Mouse (Mus musculus) embryonic facial prominence, embryonic 10.5 days (tissue): ENCODE results near the gene Art3. TPM values are rescaled to one million over a fixed set of nuclear protein-coding genes. Genes with fewer than 3 reads are reported as not detected.
A peak's percentile ranks its signal among the peaks of the same experiment; 100 is the strongest.

ENCODE experiments used
- DNase-seq: peaks from one replicate; pipeline ENCODE4 v3.0.0-alpha.2; 2017; ENCODE audit warnings: low spot score
- H3K27ac ChIP-seq: fragments of 300-500 bp; sonication (generic); replicated peaks from 2 replicates; pipeline ENCODE4 v1.5.1; 2016; ENCODE audit warnings: mild to moderate bottlenecking
- H3K27me3 ChIP-seq: fragments of 300-500 bp; sonication (generic); replicated peaks from 2 replicates; pipeline ENCODE4 v1.6.1; 2016; ENCODE audit warnings: low read depth, mild to moderate bottlenecking; ENCODE audit not compliant: poor library complexity, severe bottlenecking
- H3K36me3 ChIP-seq: fragments of 300-500 bp; sonication (generic); replicated peaks from 2 replicates; pipeline ENCODE4 v1.6.1; 2016; ENCODE audit warnings: mild to moderate bottlenecking, moderate library complexity
- H3K4me1 ChIP-seq: fragments of 300-500 bp; sonication (generic); 2 replicates; pipeline ENCODE4 v1.6.1; 2016
- H3K4me3 ChIP-seq: fragments of 300-500 bp; sonication (generic); 2 replicates; pipeline ENCODE4 v1.5.1; 2016; ENCODE audit warnings: mild to moderate bottlenecking, moderate library complexity
- H3K9me3 ChIP-seq: fragments of 300-500 bp; sonication (generic); 2 replicates; pipeline ENCODE4 v1.6.1; 2016; ENCODE audit warnings: mild to moderate bottlenecking
- WGBS: fragments of 180-500 bp; shearing (Covaris S2); methylation state at CpG from one replicate; pipeline ENCODE4 v1.1.7; 2016; 5-methylcytosine and 5-hydroxymethylcytosine counted together
- polyA plus RNA-seq: library from polyadenylated mRNA; unstranded; fragments of >200 nt; fragmentation: Nextera tagmentation; extraction: Ambion mirVana; gene quantifications from 2 replicates; pipeline ENCODE4 v1.2.1, GENCODE M21; 2016

The Art3 gene
- polyA plus RNA-seq, 1 experiment from 2014 or later = 1.4 TPM

GRCm38 (mm10) chr5:92411461-92412140, 80.0 kb downstream of the Art3 start:
- no peaks in the 10 kb centered on the region for H3K9me3 ChIP-seq
- no peaks in the 10 kb centered on the region for H3K27me3 ChIP-seq
- peaks cover 9% of the 10 kb centered on the region for H3K4me1 ChIP-seq
- H3K36me3 ChIP-seq = peaks cover 30% of the 10 kb centered on the region
- H3K4me3 ChIP-seq = no peak overlapping the region
- DNase-seq = no peak
- H3K27ac ChIP-seq = no peak overlapping the region
- WGBS = 77% methylated on average over 7 of the region's 7 CpGs

DNA sequence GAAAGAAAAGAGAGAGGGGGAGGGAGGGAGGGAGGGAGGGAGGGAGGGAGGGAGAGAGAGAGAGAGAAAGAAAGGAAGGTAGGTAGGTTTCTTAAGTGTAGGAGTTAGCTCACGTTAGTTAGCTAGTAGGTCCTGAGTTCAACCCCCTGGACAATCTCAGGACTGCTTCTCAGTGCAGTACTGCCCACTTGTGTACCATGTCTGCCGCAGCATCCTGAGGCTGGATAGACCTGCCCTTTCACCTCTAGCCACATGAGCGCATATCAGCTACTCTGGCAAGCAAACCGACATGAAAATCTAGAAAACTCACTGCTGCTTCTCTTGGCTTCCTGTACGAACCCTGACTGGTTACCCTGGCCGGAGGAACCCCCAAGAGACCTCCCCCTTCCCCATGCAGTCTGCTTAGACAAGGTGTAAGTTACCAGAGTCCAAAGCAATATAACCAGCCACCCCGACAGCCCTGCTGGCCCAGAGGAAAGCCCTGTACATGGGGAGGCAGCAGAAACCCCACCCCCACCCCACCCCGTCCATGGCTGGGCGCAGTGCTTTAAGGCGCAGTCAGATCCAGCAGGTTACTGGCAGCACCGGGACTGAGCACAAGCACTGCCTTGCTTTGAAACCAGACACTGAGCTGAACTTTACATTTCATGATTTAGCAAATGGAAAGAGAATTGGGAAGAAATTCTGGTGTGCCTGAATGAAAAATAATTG, 81.8 kb downstream of the Art3 start:
- 79% methylated on average over 11 of the region's 11 CpGs for WGBS
- Histone ChIP-seq H3K4me1 (peaks cover 7% of the 10 kb centered on the region), H3K9me3 (no peaks in the 10 kb centered on the region), H3K27ac (no peak overlapping the region), H3K27me3 (no peaks in the 10 kb centered on the region), H3K4me3 (no peak overlapping the region), H3K36me3 (peaks cover 47% of the 10 kb centered on the region)
- no peak for DNase-seq

DNA sequence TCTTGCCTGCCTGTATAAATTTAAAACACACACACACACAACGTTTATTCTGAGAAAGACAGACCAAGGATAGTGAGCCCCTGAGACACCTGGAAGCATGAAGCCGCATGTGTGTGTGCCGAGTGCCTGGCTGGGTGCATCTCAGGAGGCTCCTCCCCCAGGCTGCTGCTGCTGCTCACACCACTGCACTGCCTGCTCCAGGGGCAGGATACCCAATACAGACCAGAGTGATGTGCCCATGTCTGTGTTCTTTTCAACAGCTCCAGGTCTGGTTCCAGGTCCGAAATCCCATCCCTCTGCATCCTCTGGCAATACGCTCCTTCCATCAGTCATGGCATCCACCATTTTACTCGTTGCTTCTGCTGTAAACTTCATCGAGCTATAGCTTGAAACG, 82.4 kb downstream of the Art3 start:
- Histone ChIP-seq H3K9me3 (no peaks in the 10 kb centered on the region), H3K27ac (no peak overlapping the region), H3K4me1 (peaks cover 7% of the 10 kb centered on the region), H3K36me3 (peaks cover 52% of the 10 kb centered on the region), H3K4me3 (no peak overlapping the region), H3K27me3 (no peaks in the 10 kb centered on the region)
- 86% methylated on average over 8 of the region's 8 CpGs for WGBS
- DNase-seq = no peak

DNA sequence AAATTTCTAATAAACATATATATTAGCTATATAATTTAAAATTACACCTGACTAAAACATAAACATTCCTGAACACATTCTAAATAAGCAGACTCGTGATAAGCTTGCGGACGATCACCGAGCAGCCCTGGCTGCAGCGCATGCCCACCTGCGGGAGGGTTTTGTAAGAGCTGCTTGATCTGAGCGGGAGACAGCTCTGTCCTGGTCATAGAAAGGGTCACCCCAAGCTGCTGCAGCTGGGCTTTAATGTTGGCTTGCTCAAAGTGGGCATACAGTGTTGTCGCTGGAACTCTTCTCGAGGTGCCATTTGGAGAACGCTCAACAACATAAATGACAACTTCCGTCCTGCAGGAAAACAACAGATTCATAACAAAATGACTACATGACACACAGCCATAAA, 92.5 kb downstream of the Art3 start:
- H3K36me3 ChIP-seq = peaks cover 100% of the 10 kb centered on the region
- H3K4me1 ChIP-seq = no peaks in the 10 kb centered on the region
- no peak overlapping the region for H3K27ac ChIP-seq
- no peak overlapping the region for H3K4me3 ChIP-seq
- H3K27me3 ChIP-seq = no peaks in the 10 kb centered on the region
- WGBS = 96% methylated on average over 11 of the region's 11 CpGs
- peaks cover 6% of the 10 kb centered on the region; the same call in 1 of the 2 replicates for H3K9me3 ChIP-seq
- no peak for DNase-seq

DNA sequence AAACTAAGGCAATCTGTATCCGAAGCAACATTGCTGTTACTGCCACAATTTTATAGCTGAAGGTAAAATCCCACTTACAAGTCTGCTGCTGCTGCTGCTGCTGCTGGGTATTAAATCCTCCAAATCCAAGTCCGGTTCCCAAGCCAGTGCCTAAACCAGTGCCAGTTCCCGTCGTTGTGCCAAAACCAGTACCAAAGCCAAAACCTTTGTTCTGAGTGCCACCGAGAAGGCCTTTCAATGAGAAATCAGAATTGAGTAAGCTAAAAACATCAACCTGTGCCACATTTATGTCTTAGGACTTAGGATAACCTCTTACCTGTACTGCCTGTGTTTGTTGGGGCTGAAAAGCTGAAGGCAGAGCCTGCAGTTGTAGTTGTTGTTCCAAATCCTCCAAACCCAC, 99.1 kb downstream of the Art3 start:
- no peaks in the 10 kb centered on the region for H3K27me3 ChIP-seq
- H3K27ac ChIP-seq = no peak overlapping the region
- DNase-seq = no peak
- H3K4me3 ChIP-seq = no peak overlapping the region
- WGBS = 94% methylated on average over 5 of the region's 5 CpGs
- peaks cover 45% of the 10 kb centered on the region for H3K36me3 ChIP-seq
- H3K4me1 ChIP-seq = peaks cover 17% of the 10 kb centered on the region
- peaks cover 6% of the 10 kb centered on the region; the same call in 1 of the 2 replicates for H3K9me3 ChIP-seq

- no peak overlapping the region for H3K4me3 ChIP-seq
- peaks cover 17% of the 10 kb centered on the region for H3K4me1 ChIP-seq
- whole genome bisulfite sequencing = 88% methylated on average over 7 of the region's 7 CpGs
- DNase-seq = no peak
- H3K27me3 ChIP-seq = no peaks in the 10 kb centered on the region
- H3K9me3 ChIP-seq = peaks cover 6% of the 10 kb centered on the region; the same call in 1 of the 2 replicates
- peaks cover 37% of the 10 kb centered on the region for H3K36me3 ChIP-seq
- H3K27ac ChIP-seq = no peak overlapping the region
Observed at GRCm38 (mm10) chr5:92431611-92432010, 100.0 kb downstream of the Art3 start.

- under 1% methylated on average over 12 of the region's 12 CpGs for WGBS
- H3K4me1 ChIP-seq = peaks cover 17% of the 10 kb centered on the region
- no peaks in the 10 kb centered on the region for H3K9me3 ChIP-seq
- DNase-seq = no peak
- H3K36me3 ChIP-seq = peaks cover 12% of the 10 kb centered on the region
- no peaks in the 10 kb centered on the region for H3K27me3 ChIP-seq
- peak overlapping the region; percentile 100 for H3K4me3 ChIP-seq
- H3K27ac ChIP-seq = peak overlapping the region; percentile 97
Observed at GRCm38 (mm10) chr5:92434070-92434469, 102.4 kb downstream of the Art3 start.

DNA sequence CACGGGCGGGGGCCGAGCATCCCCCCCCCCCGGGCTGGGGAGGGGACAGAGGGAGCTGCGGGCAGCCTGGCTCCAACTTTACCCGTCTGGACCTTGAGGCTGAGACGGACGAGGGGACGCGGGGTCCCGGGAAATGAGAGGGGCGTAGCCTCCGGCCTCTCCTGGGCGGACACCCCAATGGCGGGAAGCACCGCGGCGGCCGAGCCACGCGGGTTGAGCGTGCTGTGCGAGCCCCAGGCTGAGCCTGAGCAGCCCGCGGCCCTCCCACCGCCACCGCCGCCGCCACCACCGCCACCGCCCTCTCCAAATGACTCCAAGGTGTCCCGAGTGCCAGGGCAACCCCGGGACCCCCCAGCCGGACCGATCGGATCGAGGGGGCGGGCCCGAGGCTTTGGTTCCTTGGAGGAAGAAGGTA, 103.0 kb downstream of the Art3 start:
- H3K4me3 ChIP-seq = peak overlapping the region; percentile 100
- H3K27ac ChIP-seq = peak overlapping the region; percentile 97
- H3K27me3 ChIP-seq = no peaks in the 10 kb centered on the region
- WGBS = 1% methylated on average over 39 of the region's 39 CpGs
- peaks cover 9% of the 10 kb centered on the region for H3K36me3 ChIP-seq
- peaks cover 17% of the 10 kb centered on the region for H3K4me1 ChIP-seq
- H3K9me3 ChIP-seq = no peaks in the 10 kb centered on the region
- no peak for DNase-seq

GRCm38 (mm10) chr5:92435025-92435584, 103.5 kb downstream of the Art3 start, which contains the start of gene Nup54:
Gene Nup54 (minus strand): TSS chr5:92435219.
- Histone ChIP-seq H3K9me3 (no peaks in the 10 kb centered on the region), H3K27ac (peak within 1 kb of the TSS; percentile 97), H3K36me3 (peaks cover 8% of the 10 kb centered on the region), H3K4me1 (peaks cover 17% of the 10 kb centered on the region), H3K4me3 (peak within 1 kb of the TSS; percentile 100), H3K27me3 (no peaks in the 10 kb centered on the region)
- WGBS = under 1% methylated on average over 34 of the region's 34 CpGs
- DNase-seq = peak; percentile 96

DNA sequence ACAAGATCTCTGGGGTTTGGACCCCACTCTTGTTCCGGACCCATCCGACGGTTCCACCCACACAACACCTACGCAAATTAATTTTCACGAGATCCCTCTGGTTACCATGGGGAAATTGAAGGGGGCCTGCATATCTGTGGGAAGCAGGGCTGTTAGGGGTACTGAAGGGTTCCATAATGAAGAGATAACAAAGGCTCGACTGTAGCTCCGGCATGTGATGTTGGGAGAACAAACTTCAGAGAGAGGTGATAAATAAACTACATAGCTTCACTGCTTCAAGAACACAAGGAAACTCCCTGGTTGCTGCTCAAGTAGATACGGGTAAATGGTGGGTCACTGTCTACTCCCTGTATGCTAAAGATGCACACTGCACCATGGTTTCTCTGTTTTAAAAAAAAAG, 106.9 kb downstream of the Art3 start:
- H3K9me3 ChIP-seq = no peaks in the 10 kb centered on the region
- peaks cover 10% of the 10 kb centered on the region for H3K4me1 ChIP-seq
- no peak for DNase-seq
- H3K36me3 ChIP-seq = no peaks in the 10 kb centered on the region; the same call in 1 of the 2 replicates
- no peak overlapping the region for H3K4me3 ChIP-seq
- no peaks in the 10 kb centered on the region for H3K27me3 ChIP-seq
- WGBS = 88% methylated on average over 8 of the region's 8 CpGs
- H3K27ac ChIP-seq = no peak overlapping the region

DNA sequence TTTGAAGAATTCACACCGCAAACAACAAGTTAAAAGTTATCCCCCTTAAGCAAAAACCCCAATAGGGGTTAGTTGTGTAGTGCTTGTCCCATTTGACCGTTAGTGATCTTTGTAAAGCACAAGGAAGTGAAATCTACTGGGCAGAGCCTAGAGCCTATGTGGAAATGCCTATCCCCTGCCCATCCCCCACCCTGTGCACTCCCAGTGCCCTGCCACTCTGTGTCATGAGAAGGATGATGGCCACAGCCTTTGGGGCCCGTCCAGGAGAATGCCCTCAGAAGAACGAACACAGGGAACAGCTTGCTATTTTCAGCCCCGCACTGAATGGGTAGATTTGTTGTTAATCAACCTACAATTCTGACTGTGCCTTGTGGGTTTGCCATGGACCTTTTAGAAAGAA, 109.9 kb downstream of the Art3 start:
- peaks cover 22% of the 10 kb centered on the region for H3K36me3 ChIP-seq
- H3K4me1 ChIP-seq = no peaks in the 10 kb centered on the region
- 70% methylated on average over 5 of the region's 5 CpGs for WGBS
- H3K27me3 ChIP-seq = no peaks in the 10 kb centered on the region
- no peaks in the 10 kb centered on the region for H3K9me3 ChIP-seq
- no peak overlapping the region for H3K27ac ChIP-seq
- H3K4me3 ChIP-seq = no peak overlapping the region
- no peak for DNase-seq

GRCm38 (mm10) chr5:92442914-92443313, 111.3 kb downstream of the Art3 start:
- H3K4me1 ChIP-seq = no peaks in the 10 kb centered on the region
- H3K27ac ChIP-seq = no peak overlapping the region
- no peak overlapping the region for H3K4me3 ChIP-seq
- DNase-seq = no peak
- H3K36me3 ChIP-seq = peaks cover 36% of the 10 kb centered on the region
- H3K27me3 ChIP-seq = no peaks in the 10 kb centered on the region
- no peaks in the 10 kb centered on the region for H3K9me3 ChIP-seq
- WGBS = 89% methylated on average over 7 of the region's 7 CpGs

DNA sequence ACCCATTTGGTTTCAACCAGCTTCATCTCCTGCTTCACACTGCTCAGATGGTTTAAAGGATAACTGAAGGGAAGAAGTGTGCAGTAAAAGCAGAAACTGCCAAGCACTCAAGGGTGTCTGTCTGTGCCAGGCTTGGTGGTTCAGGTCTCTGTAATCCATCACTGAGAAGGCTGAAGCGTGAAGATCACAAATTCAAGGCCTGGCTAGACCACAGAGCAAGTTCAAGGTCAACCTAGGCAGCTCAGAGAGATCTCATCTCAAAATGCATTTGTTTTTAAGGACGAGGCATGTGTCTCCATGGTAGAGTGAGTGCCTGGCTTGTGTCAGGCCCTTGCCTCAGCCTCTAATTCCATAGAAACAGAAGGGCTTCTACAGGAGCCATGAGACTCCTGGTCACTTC, 113.4 kb downstream of the Art3 start:
- DNase-seq = no peak

More for the DNA sequence above, 113.4 kb downstream of the Art3 start:
- 86% methylated on average over 2 of the region's 2 CpGs for WGBS
- no peaks in the 10 kb centered on the region for H3K9me3 ChIP-seq
- no peak overlapping the region for H3K4me3 ChIP-seq
- peaks cover 57% of the 10 kb centered on the region for H3K36me3 ChIP-seq
- no peaks in the 10 kb centered on the region for H3K27me3 ChIP-seq
- H3K27ac ChIP-seq = no peak overlapping the region
- no peaks in the 10 kb centered on the region for H3K4me1 ChIP-seq
